Mouse (Mus musculus): Measurements from ENCODE around the gene Hmgcs2.

- no peak for TF ChIP-seq CTCF (IDR thresholded peaks at IDR 0.05)
- no peak for TF ChIP-seq EP300 (IDR thresholded peaks at IDR 0.05)
These were observed 76.6 kb downstream of the Hmgcs2 start for GRCm38 (mm10) chr3:98356632-98357370.
